Mouse (Mus musculus): ENCODE results near the gene Pmepa1.

DNA sequence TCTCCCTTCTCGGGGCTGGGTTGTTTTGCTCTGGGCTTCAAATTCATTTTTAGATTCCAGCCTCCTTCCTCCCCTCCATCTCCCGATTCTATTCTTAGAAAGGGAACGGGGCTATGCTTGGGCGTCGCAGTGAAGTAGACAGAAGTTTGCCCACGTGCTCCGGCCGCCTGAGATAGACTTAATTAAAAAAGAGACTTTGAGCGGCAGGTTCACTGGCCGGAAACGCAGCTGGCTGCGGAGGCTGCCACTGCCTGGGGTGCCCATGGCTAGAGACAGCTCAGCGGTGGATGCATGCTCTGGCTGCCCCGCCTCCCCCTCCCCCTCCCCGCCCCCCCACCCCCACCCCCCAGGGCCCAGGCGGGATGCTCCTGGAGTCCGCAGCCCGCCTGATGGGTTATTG lies 31.2 kb upstream of the Pmepa1 start:
- no peak for TF ChIP-seq FLI1 (IDR thresholded peaks at IDR 0.05; ENCODE audit: low read length)
- no peak for TF ChIP-seq GATA1 (IDR thresholded peaks at IDR 0.05; ENCODE audit: borderline replicate concordance, low read length)
